Mouse (Mus musculus): ENCODE measurements around the gene Gm9747.

DNA sequence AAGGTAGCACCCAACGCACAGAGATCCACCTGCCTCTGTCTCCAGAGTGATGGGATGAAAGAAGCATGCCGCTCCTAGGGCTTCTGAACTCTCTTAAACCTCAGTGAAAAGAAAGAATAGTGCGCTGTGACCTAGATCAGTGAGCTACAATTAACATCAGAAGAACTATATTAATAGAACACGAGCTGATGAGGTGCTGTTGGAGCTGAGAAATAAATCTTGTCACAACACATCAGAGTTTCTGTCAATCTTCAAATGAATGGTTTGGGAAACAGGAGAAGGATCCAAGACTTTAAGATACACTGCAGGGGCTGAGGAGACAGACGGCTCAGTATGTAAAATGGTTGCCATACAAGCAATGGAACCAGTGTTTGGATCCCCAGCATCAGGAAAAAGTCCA, 39.3 kb downstream of the Gm9747 start:
- TF ChIP-seq CTCF (IDR thresholded peaks at IDR 0.05; ENCODE audit: extremely low read depth, insufficient read depth, insufficient read length, insufficient replicate concordance), result no peak
- TF ChIP-seq POLR2A (IDR thresholded peaks at IDR 0.05; ENCODE audit: low read depth, low read length), result no peak

Data from spleen, adult 2 months (tissue).